Mouse (Mus musculus) stomach, embryonic 16.5 days (tissue): ENCODE data around the gene Foxf2. TPM values are rescaled to one million over a fixed set of nuclear protein-coding genes. Genes with fewer than 3 reads are reported as not detected.

ENCODE experiments used
- ATAC-seq: fragments of 200-750 bp; cut with Nextera tagmentation; 2 replicates; pipeline ENCODE4 v1.8.0; 2017; ENCODE audit warnings: moderate number of reproducible peaks, moderate TSS enrichment; ENCODE audit not compliant: insufficient read depth, low FRiP score
- H3K27ac ChIP-seq: fragments of 300-500 bp; sonication (generic); 2 replicates; pipeline ENCODE4 v1.5.1; 2014; ENCODE audit warnings: low read length
- H3K27me3 ChIP-seq: fragments of 300-500 bp; sonication (generic); 2 replicates; pipeline ENCODE4 v1.6.1; 2014; ENCODE audit warnings: low read length, control low read depth, mixed read lengths; ENCODE audit not compliant: control insufficient read depth, insufficient read depth
- H3K36me3 ChIP-seq: fragments of 300-500 bp; sonication (generic); 2 replicates; pipeline ENCODE4 v1.6.1; 2014; ENCODE audit warnings: low read length; ENCODE audit not compliant: control insufficient read depth, insufficient read depth
- H3K4me1 ChIP-seq: fragments of 300-500 bp; sonication (generic); 2 replicates; pipeline ENCODE4 v1.6.1; 2014; ENCODE audit warnings: low read length, control low read depth, mixed read lengths; ENCODE audit not compliant: control insufficient read depth, insufficient read depth
- H3K4me2 ChIP-seq: fragments of 300-500 bp; sonication (generic); 2 replicates; pipeline ENCODE4 v1.6.1; 2014; ENCODE audit warnings: low read depth, low read length, mixed read lengths
- H3K4me3 ChIP-seq: fragments of 300-500 bp; sonication (generic); replicated peaks from 2 replicates; pipeline ENCODE4 v1.5.1; 2014; ENCODE audit warnings: mild to moderate bottlenecking, low read length
- H3K9ac ChIP-seq: fragments of 300-500 bp; sonication (generic); 2 replicates; pipeline ENCODE4 v1.6.1; 2014; ENCODE audit warnings: low read length
- H3K9me3 ChIP-seq: fragments of 300-500 bp; sonication (generic); replicated peaks from 2 replicates; pipeline ENCODE4 v1.6.1; 2016; ENCODE audit warnings: low read length, control low read depth; ENCODE audit not compliant: control insufficient read depth
- WGBS: fragments of 180-500 bp; shearing (Covaris S2); extraction: QIAGEN DNeasy Blood & Tissue Kit; methylation state at CpG from one replicate; pipeline ENCODE4 v1.1.7; 2014; 5-methylcytosine and 5-hydroxymethylcytosine counted together
- polyA plus RNA-seq: library from polyadenylated mRNA; unstranded; fragments of >200 nt; fragmentation: Nextera tagmentation; extraction: Ambion mirVana; gene quantifications from 2 replicates; pipeline ENCODE4 v1.2.1, GENCODE M21; 2015

Gene Foxf2
- polyA plus RNA-seq, 1 experiment from 2014 or later, result 11.9 TPM

DNA sequence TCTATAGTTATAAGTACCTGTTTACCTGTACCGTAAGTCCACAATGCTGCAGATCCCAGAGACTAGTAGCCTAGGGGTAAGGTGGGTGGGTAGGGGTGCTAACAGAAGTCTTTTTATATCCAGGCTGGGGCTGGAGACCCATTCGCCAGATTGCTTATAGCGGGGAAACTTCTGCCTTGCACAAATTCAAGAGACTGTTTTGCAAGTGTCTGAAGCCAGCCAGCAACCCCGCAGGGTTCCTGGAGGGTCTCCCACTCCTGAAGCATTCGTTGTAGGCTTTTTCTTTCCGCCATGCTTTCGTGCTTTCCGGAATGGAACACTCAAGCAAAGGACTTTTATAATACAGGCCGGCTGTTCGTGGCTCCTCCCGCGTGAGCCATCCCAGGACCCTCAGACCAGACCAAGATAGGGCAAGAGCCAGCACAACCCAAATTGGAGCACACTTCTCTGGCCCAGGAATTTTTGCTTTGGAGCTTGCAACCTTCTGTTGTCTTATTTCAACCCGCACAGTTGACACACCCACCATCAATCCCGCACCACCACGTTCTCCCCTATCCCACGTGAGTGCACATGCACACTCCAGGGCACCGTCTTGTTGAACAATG lies 10.0 kb upstream of the Foxf2 start:
- Histone ChIP-seq H3K9me3 (no peaks in the 10 kb centered on the region), H3K9ac (no peak overlapping the region), H3K27me3 (peaks cover 52% of the 10 kb centered on the region), H3K27ac (no peak overlapping the region), H3K4me3 (no peak overlapping the region), H3K4me2 (no peak overlapping the region), H3K4me1 (peaks cover 8% of the 10 kb centered on the region), H3K36me3 (no peaks in the 10 kb centered on the region)
- WGBS, result 20% methylated on average over 17 of the region's 17 CpGs
- ATAC-seq, result no peak

DNA sequence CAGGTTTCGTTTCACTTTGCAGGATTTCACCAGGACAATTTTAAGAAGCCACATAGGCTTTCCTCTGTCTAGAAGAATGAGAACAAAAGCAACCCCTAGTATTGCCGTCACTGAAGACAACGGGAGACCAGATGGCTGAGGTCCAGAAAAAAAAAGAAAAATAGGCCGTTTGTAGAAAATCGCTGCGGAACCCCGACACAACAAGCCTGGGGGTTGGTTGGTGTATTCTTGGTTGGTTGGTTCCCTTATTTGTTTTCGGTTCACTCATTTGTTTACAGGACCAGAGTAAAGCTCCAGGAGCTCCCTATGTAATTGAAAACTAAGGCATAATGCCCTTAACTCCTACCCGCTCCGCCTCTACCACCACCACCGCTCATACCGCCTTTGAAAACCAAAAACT lies 7.6 kb upstream of the Foxf2 start:
- Histone ChIP-seq H3K27ac (no peak overlapping the region), H3K27me3 (peaks cover 53% of the 10 kb centered on the region), H3K4me3 (peak overlapping the region; percentile 53), H3K4me1 (peaks cover 8% of the 10 kb centered on the region), H3K9me3 (no peaks in the 10 kb centered on the region), H3K9ac (peak overlapping the region; percentile 49), H3K4me2 (peak overlapping the region; percentile 86), H3K36me3 (no peaks in the 10 kb centered on the region)
- no peak for ATAC-seq
- 2% methylated on average over 12 of the region's 12 CpGs for WGBS

DNA sequence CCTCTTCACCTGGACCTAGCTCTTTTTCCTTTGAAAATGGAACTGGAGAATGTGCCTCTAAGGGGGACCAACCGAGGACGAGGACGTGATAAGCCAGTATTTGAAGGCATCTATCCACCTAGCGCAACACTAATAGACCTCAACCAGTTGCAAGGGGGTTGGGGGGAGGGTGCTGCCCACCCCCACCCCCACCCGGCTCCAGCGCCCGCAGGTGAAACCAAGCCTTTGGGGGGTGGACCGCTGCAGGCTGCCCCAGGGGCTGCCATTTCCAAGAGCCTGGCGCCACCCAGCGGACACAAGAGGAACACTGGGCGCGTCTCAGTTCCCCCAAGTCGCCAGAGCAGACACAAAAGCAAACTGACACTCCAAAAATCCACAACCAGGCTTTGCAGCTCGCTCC lies 7.2 kb upstream of the Foxf2 start:
- peaks cover 8% of the 10 kb centered on the region for H3K4me1 ChIP-seq
- 0% methylated on average over 14 of the region's 14 CpGs for WGBS
- H3K27me3 ChIP-seq, result peaks cover 56% of the 10 kb centered on the region
- H3K4me3 ChIP-seq, result peak overlapping the region; percentile 53
- peak overlapping the region; percentile 80; the same call in 1 of the 2 replicates for H3K27ac ChIP-seq
- H3K9ac ChIP-seq, result peak overlapping the region; percentile 49
- no peaks in the 10 kb centered on the region for H3K36me3 ChIP-seq
- peak overlapping the region; percentile 86 for H3K4me2 ChIP-seq
- no peaks in the 10 kb centered on the region for H3K9me3 ChIP-seq
- ATAC-seq, result peak; percentile 76

DNA sequence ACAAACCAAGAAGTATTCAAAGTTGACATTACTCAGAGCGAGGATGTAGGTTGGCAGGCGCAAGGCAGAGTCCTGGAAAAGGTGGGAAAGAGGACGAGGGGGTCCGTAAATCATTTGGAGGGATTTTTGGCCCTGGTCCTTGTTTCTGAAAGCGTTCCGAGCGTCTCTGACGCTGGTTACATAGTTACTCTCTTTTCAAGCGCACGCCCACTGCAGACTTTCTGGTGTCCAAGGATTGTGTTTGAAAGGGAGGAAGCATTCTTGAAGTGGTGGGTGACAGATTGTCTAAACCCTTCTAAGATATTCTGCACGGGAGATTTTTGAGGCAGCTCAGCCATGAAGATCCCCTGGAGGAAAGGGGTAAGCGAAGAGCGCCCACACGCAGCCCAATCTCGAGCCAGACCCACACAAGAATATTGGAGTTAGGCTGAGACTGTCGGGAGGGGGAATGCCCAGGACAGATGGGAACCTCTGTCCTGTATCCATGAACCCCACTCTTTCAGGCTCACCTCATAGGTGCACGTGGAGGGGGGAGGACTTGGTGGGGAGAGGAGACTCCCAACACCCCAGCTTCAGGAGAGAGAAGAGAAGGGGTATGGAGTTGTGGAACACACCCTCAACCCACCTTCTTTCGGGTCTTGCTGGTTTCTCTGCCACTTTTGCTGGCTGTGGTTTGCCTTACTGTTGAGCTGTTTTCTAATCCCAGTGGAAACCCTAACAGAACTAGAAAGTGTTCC lies 6.5 kb upstream of the Foxf2 start:
- Histone ChIP-seq H3K9me3 (no peaks in the 10 kb centered on the region), H3K36me3 (no peaks in the 10 kb centered on the region), H3K4me2 (peak overlapping the region; percentile 86), H3K27me3 (peaks cover 55% of the 10 kb centered on the region), H3K4me1 (peaks cover 8% of the 10 kb centered on the region), H3K9ac (peak overlapping the region; percentile 62), H3K4me3 (peak overlapping the region; percentile 53), H3K27ac (peak overlapping the region; percentile 80)
- ATAC-seq, result peak; percentile 47; the same call in 1 of the 2 replicates
- WGBS, result 3% methylated on average over 18 of the region's 18 CpGs

DNA sequence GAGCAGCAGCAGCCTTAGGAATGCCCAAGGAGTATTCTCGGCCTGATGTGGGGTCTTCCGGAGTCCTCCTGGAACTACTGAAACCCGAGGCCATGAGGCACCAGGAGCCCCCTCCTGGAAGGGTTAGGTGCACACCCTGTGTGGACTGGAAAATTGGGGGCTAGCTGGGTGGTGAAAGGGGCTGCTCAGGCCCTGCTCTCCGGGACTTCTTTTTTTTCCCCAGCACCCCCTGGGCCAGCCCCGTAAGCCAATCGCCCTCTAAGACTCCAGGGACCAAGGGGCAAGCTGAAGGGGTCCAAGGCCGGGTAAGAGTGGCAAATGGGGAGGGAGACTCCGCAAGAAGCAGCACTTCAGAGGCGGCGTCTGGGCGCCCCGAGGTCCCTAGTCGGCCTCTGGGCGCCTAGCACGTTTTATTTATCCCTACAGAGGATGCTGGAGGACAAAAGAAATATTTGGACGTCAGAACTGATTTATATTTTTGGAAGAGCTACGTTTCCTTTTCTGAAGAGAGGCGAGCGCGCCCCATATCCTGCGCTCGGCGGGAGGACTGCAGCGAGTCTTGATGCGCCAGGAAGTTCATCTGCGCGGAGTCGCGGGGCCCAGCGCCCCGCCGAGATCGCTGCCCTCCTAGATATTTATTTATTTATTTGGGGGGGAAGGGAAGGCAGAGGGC lies 5.7 kb upstream of the Foxf2 start:
- Histone ChIP-seq H3K4me1 (peaks cover 8% of the 10 kb centered on the region), H3K9ac (peak overlapping the region; percentile 62), H3K4me2 (peak overlapping the region; percentile 86), H3K9me3 (no peaks in the 10 kb centered on the region), H3K36me3 (no peaks in the 10 kb centered on the region), H3K27ac (no peak overlapping the region), H3K4me3 (peak overlapping the region; percentile 53), H3K27me3 (peaks cover 53% of the 10 kb centered on the region)
- WGBS, result 6% methylated on average over 33 of the region's 33 CpGs
- no peak for ATAC-seq

DNA sequence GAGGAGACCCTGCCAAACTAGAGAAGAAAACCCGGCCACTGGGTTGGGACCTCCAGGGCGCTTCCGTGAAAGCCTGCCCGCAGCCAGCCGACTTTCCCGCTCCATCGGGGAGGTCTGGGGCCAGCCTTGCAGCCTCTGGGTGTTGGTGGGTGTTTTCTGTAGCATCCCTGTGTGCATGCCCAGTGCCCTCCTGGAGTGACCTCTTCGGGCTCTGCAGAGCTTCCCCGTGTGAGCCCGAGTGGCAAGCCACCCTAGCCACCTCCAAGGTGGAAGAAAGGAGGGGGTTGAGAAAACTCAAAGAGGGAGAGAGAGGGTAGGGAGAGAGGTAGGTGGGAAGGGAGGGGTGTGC lies 5.1 kb upstream of the Foxf2 start:
- Histone ChIP-seq H3K27ac (no peak overlapping the region), H3K36me3 (no peaks in the 10 kb centered on the region), H3K4me3 (peak overlapping the region; percentile 53), H3K9ac (peak overlapping the region; percentile 62), H3K4me1 (peaks cover 12% of the 10 kb centered on the region), H3K4me2 (peak overlapping the region; percentile 86), H3K9me3 (no peaks in the 10 kb centered on the region), H3K27me3 (peaks cover 52% of the 10 kb centered on the region)
- ATAC-seq, result no peak
- WGBS, result 2% methylated on average over 10 of the region's 10 CpGs

DNA sequence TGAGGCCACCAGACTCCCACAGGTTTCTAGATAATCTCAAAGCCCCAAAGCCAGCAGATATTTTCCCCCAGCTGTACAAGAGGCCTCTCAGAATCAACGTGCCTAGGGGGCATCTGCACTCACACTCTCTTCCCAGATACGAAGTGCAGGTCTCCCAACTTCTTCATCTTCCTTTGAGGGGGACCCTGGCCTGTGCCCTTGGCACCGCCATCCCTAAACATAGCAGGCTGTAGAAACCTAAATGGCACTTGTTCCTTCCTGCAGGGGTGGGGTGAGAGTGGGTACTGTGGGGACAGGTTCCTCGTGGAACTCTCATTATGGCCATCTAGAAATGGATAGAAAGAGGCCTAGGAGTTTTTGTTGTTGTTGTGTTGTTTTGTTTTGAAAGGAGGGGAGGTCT lies 4.7 kb upstream of the Foxf2 start:
- 45% methylated on average over 4 of the region's 4 CpGs for WGBS
- no peak for ATAC-seq
- peaks cover 13% of the 10 kb centered on the region for H3K4me1 ChIP-seq
- H3K9ac ChIP-seq, result peak overlapping the region; percentile 62; the same call in 1 of the 2 replicates
- H3K9me3 ChIP-seq, result no peaks in the 10 kb centered on the region
- H3K27ac ChIP-seq, result no peak overlapping the region
- H3K27me3 ChIP-seq, result peaks cover 53% of the 10 kb centered on the region
- H3K36me3 ChIP-seq, result no peaks in the 10 kb centered on the region
- peak overlapping the region; percentile 53 for H3K4me3 ChIP-seq
- peak overlapping the region; percentile 86 for H3K4me2 ChIP-seq

DNA sequence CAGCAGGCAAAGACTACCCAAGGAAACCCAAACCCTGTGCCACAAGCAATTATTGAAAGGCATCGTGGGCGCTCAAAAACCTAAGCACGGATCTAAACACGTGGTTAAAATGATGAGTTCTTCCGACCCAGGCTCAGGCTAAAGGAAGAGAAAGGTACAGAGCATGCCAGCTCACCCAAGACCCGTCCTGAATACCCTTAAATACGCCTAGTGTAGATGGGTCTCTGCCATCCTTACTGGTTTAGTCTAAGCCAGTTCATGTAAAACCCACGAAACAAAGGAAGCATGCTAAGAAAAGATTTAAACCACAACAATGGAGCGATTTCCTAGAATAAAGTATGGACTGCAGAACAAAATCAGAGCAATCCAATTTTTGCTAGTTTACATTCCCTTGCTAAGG lies 3.9 kb upstream of the Foxf2 start:
- ATAC-seq, result no peak
- WGBS, result 38% methylated on average over 9 of the region's 9 CpGs
- Histone ChIP-seq H3K36me3 (no peaks in the 10 kb centered on the region), H3K9me3 (no peaks in the 10 kb centered on the region), H3K4me1 (peaks cover 15% of the 10 kb centered on the region), H3K4me2 (no peak overlapping the region), H3K4me3 (no peak overlapping the region), H3K9ac (no peak overlapping the region), H3K27me3 (peaks cover 56% of the 10 kb centered on the region), H3K27ac (no peak overlapping the region)

DNA sequence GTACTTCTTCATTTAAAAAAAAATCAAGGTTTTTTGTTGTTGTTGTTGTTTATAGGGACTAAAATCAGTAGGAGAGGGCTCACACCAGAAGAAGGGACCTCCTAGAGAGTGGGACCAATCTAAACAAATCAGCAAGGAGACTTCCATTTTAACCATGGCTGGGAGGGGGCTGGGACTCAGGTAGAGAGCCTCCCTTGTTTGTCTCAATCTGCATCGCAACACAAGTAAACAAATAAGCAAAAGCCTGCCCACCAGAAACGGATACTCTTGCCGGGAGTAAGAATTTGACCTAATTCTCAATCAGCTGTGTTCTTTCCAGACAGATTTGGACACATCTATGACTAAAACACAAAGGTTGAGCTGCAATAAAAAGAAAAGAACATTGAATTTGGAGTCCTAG lies 3.2 kb upstream of the Foxf2 start:
- Histone ChIP-seq H3K4me1 (peaks cover 15% of the 10 kb centered on the region), H3K27me3 (peaks cover 62% of the 10 kb centered on the region), H3K9me3 (no peaks in the 10 kb centered on the region), H3K4me3 (no peak overlapping the region), H3K9ac (no peak overlapping the region), H3K27ac (no peak overlapping the region), H3K36me3 (no peaks in the 10 kb centered on the region), H3K4me2 (no peak overlapping the region)
- 28% methylated on average over 3 of the region's 3 CpGs for WGBS
- no peak for ATAC-seq
